Mouse (Mus musculus): ENCODE measurements around the gene Nrxn3.

GRCm38 (mm10) chr12:88774666-88775065 is 52.0 kb downstream of the Nrxn3 start:
- no peak for TF ChIP-seq POLR2A (IDR thresholded peaks at IDR 0.05; ENCODE audit: insufficient read length, low read depth)
- no peak for TF ChIP-seq MYOG (IDR thresholded peaks at IDR 0.05; ENCODE audit: control insufficient read depth in 1 of 3, insufficient read depth in 1 of 3, insufficient read length in 2 of 3, low read depth in 2 of 3)
- TF ChIP-seq REST (IDR thresholded peaks at IDR 0.05; ENCODE audit: insufficient read depth, insufficient read length): no peak
- TF ChIP-seq MAX (IDR thresholded peaks at IDR 0.05; ENCODE audit: low read depth): no peak
